In genomic region chr5:62473412-62473811, GRCm38 (mm10) we compare ENCODE assay signal across 26 mouse cellular contexts.
"Had no signal": no experiment of that assay in that cellular context is flagged by ENCODE, and none has a peak within 500 bp of the region (broad histone marks: within the 10 kb centered on the region; RNA-seq: fewer than 3 reads in every experiment).

No protein-coding gene starts in this region.

- H3K27ac ChIP-seq: heart, adult 2 months; heart, embryonic 13.5 days; heart, embryonic 15.5 days; hindbrain, embryonic 13.5 days; hindbrain, embryonic 15.5 days; hindbrain, postnatal 0 days; intestine, embryonic 15.5 days; kidney, embryonic 15.5 days; kidney, postnatal 0 days; limb, embryonic 13.5 days; limb, embryonic 15.5 days; liver, embryonic 12.5 days; liver, embryonic 14.5 days had no signal

- DNase-seq: gastrocnemius, postnatal 14 days; gastrocnemius, postnatal 36 days; heart, adult 11 months; heart, adult 2 months; heart, postnatal 14 days; heart, postnatal 36 days; kidney, adult 18-20 months; kidney, adult 8-10 months; kidney, postnatal 14 days; kidney, postnatal 36 days; layer of hippocampus, adult 9-11 months; layer of hippocampus, postnatal 36 days; left cerebral cortex, postnatal 4 days had no signal

- H3K9ac ChIP-seq: heart, embryonic 13.5 days; heart, embryonic 15.5 days; hindbrain, embryonic 13.5 days; hindbrain, embryonic 15.5 days; intestine, embryonic 15.5 days; kidney, embryonic 15.5 days; limb, embryonic 13.5 days; limb, embryonic 15.5 days; liver, embryonic 12.5 days; liver, embryonic 14.5 days had no signal

- H3K36me3 ChIP-seq: heart, embryonic 13.5 days; heart, embryonic 15.5 days; hindbrain, embryonic 13.5 days; hindbrain, embryonic 15.5 days; intestine, embryonic 15.5 days; kidney, embryonic 15.5 days; limb, embryonic 13.5 days; limb, embryonic 15.5 days; liver, embryonic 12.5 days had no signal

- H3K4me3 ChIP-seq: heart, adult 2 months; heart, embryonic 13.5 days; heart, embryonic 15.5 days; hindbrain, embryonic 13.5 days; hindbrain, embryonic 15.5 days; intestine, embryonic 15.5 days; kidney, embryonic 15.5 days; limb, embryonic 13.5 days; limb, embryonic 15.5 days; liver, embryonic 12.5 days had no signal

- H3K9me3 ChIP-seq: heart, embryonic 13.5 days; heart, embryonic 15.5 days; hindbrain, embryonic 13.5 days; hindbrain, embryonic 15.5 days; intestine, embryonic 15.5 days; kidney, embryonic 15.5 days; limb, embryonic 13.5 days; limb, embryonic 15.5 days; liver, embryonic 12.5 days had no signal

- H3K4me1 ChIP-seq: heart, embryonic 13.5 days; heart, embryonic 15.5 days; hindbrain, embryonic 13.5 days; hindbrain, embryonic 15.5 days; intestine, embryonic 15.5 days; kidney, embryonic 15.5 days; limb, embryonic 13.5 days; limb, embryonic 15.5 days; liver, embryonic 12.5 days had no signal

- H3K27me3 ChIP-seq: heart, embryonic 13.5 days; heart, embryonic 15.5 days; hindbrain, embryonic 13.5 days; hindbrain, embryonic 15.5 days; intestine, embryonic 15.5 days; kidney, embryonic 15.5 days; limb, embryonic 13.5 days; limb, embryonic 15.5 days; liver, embryonic 12.5 days had no signal

- H3K4me2 ChIP-seq: heart, embryonic 11.5 days; heart, embryonic 13.5 days; heart, embryonic 15.5 days; hindbrain, embryonic 13.5 days; hindbrain, embryonic 15.5 days; intestine, embryonic 15.5 days; kidney, embryonic 15.5 days; limb, embryonic 13.5 days; limb, embryonic 15.5 days; liver, embryonic 12.5 days had no signal
